In the genomic region with DNA sequence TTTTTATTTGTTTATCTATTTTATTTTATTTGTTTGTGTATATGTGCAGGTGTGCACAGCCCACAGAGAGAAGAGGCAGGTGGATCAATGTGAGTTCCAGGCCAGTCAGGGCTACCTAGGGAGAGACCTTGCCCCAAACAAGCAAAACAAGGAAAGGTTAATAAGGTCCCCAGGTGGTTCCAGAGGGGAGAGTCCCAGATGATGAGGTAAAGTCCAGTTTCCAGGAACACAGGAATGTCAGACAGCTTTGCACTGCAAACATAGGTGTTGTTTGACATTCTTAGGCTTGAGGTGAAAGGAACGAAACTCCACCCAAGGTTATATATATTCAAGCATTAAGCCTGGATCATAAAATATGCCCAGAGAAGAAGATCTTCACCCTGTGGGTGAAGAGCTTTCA, we compare ENCODE assay signal across 20 mouse cellular contexts. TPM values are rescaled to one million over a fixed set of nuclear protein-coding genes. Genes with fewer than 3 reads are reported as not detected.
DNase-seq lines count a peak whose midpoint lies in the region; ATAC-seq and TF ChIP-seq lines count a peak whose summit lies in the region.
"Had no signal": no experiment of that assay in that cellular context is flagged by ENCODE, and none has a peak within 500 bp of the region (broad histone marks: within the 10 kb centered on the region; RNA-seq: fewer than 3 reads in every experiment).

No protein-coding gene starts in this region.

- no peak overlapping the region for H3K9ac ChIP-seq in liver, embryonic 15.5 days
- no peak overlapping the region for H3K9ac ChIP-seq in intestine, embryonic 15.5 days
- no peak overlapping the region for H3K9ac ChIP-seq in liver, postnatal 0 days (replicated peaks)
- H3K9ac ChIP-seq: embryonic facial prominence, embryonic 15.5 days had no signal

- WGBS in liver, embryonic 15.5 days (ENCODE audit: insufficient replicate concordance): 68% methylated on average over 1 of the region's 1 CpGs
- 63% methylated on average over 1 of the region's 1 CpGs for WGBS in intestine, embryonic 15.5 days
- 65% methylated on average over 1 of the region's 1 CpGs for WGBS in liver, postnatal 0 days (ENCODE audit: insufficient replicate concordance)

- no peak overlapping the region for H3K27ac ChIP-seq in liver, embryonic 15.5 days (replicated peaks)
- H3K27ac ChIP-seq in intestine, embryonic 15.5 days: no peak overlapping the region
- peak overlapping the region; percentile 71 for H3K27ac ChIP-seq in liver, postnatal 0 days (ENCODE audit: low read depth)
- H3K27ac ChIP-seq: embryonic facial prominence, embryonic 15.5 days; forebrain, embryonic 10.5 days; heart, embryonic 10.5 days had no signal

- no peaks in the 10 kb centered on the region for H3K9me3 ChIP-seq in liver, embryonic 15.5 days (replicated peaks)
- H3K9me3 ChIP-seq in intestine, embryonic 15.5 days: no peaks in the 10 kb centered on the region
- H3K9me3 ChIP-seq in liver, postnatal 0 days (ENCODE audit: low read length): no peaks in the 10 kb centered on the region
- H3K9me3 ChIP-seq: embryonic facial prominence, embryonic 15.5 days; forebrain, embryonic 10.5 days; heart, embryonic 10.5 days had no signal

- TF ChIP-seq EP300 in liver, postnatal 0 days (IDR thresholded peaks at IDR 0.05; ENCODE audit: low read depth): no peak

- no peak overlapping the region for H3K4me2 ChIP-seq in liver, embryonic 15.5 days
- H3K4me2 ChIP-seq in intestine, embryonic 15.5 days (replicated peaks): no peak overlapping the region
- no peak overlapping the region for H3K4me2 ChIP-seq in liver, postnatal 0 days (ENCODE audit: low read depth, low read length)
- H3K4me2 ChIP-seq: embryonic facial prominence, embryonic 15.5 days had no signal

- TF ChIP-seq CTCF in liver, postnatal 0 days (IDR thresholded peaks at IDR 0.05; ENCODE audit: low read depth): no peak

- DNase-seq in liver: no peak
- no peak for DNase-seq in liver, postnatal 0 days
- peak; percentile 76 for DNase-seq in yolk sac, embryonic 10.5 days (ENCODE audit: low spot score)
- no peak for DNase-seq in kidney, postnatal 36 days
- DNase-seq in testis, postnatal 14 days (ENCODE audit: low spot score): no peak
- DNase-seq: adrenal gland, postnatal 10 days; cerebellum, adult 11 months; cerebellum, adult 8-10 months; cerebellum, postnatal 14 days; gastrocnemius, postnatal 36 days; heart, adult 18-20 months; heart, postnatal 10 days; heart, postnatal 4 days had no signal

- H3K36me3 ChIP-seq in liver, embryonic 15.5 days (replicated peaks): no peaks in the 10 kb centered on the region
- no peaks in the 10 kb centered on the region for H3K36me3 ChIP-seq in intestine, embryonic 15.5 days
- H3K36me3 ChIP-seq in liver, postnatal 0 days (replicated peaks; ENCODE audit: insufficient read depth, low read length): no peaks in the 10 kb centered on the region
- H3K36me3 ChIP-seq: embryonic facial prominence, embryonic 15.5 days; forebrain, embryonic 10.5 days; heart, embryonic 10.5 days had no signal

- H3K27me3 ChIP-seq in liver, embryonic 15.5 days: no peaks in the 10 kb centered on the region
- H3K27me3 ChIP-seq in intestine, embryonic 15.5 days (replicated peaks): no peaks in the 10 kb centered on the region
- H3K27me3 ChIP-seq in liver, postnatal 0 days (ENCODE audit: insufficient read depth, low read length): no peaks in the 10 kb centered on the region
- H3K27me3 ChIP-seq: embryonic facial prominence, embryonic 15.5 days had no signal

- H3K4me3 ChIP-seq in liver, embryonic 15.5 days (replicated peaks): no peak overlapping the region
- no peak overlapping the region for H3K4me3 ChIP-seq in intestine, embryonic 15.5 days (replicated peaks)
- H3K4me3 ChIP-seq in liver, postnatal 0 days (ENCODE audit: low read depth, low read length): no peak overlapping the region
- H3K4me3 ChIP-seq: embryonic facial prominence, embryonic 15.5 days; erythroblast, embryonic 14.5 days; forebrain, embryonic 10.5 days; heart, embryonic 10.5 days had no signal

- peak; percentile 51; the same call in 1 of the 2 replicates for ATAC-seq in liver, embryonic 15.5 days (ENCODE audit: insufficient read depth)
- peak; percentile 56 for ATAC-seq in intestine, embryonic 15.5 days
- peak; percentile 86 for ATAC-seq in liver, postnatal 0 days
- ATAC-seq: forebrain, embryonic 14.5 days had no signal

- no peaks in the 10 kb centered on the region for H3K4me1 ChIP-seq in liver, embryonic 15.5 days (replicated peaks)
- H3K4me1 ChIP-seq in intestine, embryonic 15.5 days (replicated peaks): no peaks in the 10 kb centered on the region
- no peaks in the 10 kb centered on the region for H3K4me1 ChIP-seq in liver, postnatal 0 days (ENCODE audit: insufficient read depth)

RNA-seq across cellular contexts. Expression of a gene that starts 24.3 kb away (rescaled TPM):
- 36.1 and 38.6 TPM in 2 replicates for polyA plus RNA-seq in liver, embryonic 15.5 days (2015; fragmentation: Nextera tagmentation; extraction: Ambion mirVana)
- 76.2 and 79.5 TPM in 2 replicates for polyA plus RNA-seq in intestine, embryonic 15.5 days (2015; fragmentation: Nextera tagmentation; extraction: Ambion mirVana)
- 39.6 and 43.5 TPM in 2 replicates for polyA plus RNA-seq in liver, postnatal 0 days (2015; fragmentation: Nextera tagmentation; extraction: Ambion mirVana)
